Mouse (Mus musculus): ENCODE measurements at regions not wholly inside any gene's neighbourhood (a gene's known extent, or its start where the extent isn't known, plus 50 kb on each side); places are given as distances from the start of the nearest gene placed in this dataset.

GRCm38 (mm10) chr3:50619061-50619460 lies 175.6 kb upstream of the Slc7a11 start:
- Histone ChIP-seq H3K36me3 (ENCODE audit: control insufficient read depth, insufficient read depth, low read length) (no peaks in the 10 kb centered on the region), H3K27me3 (replicated peaks; ENCODE audit: control insufficient read depth, insufficient read depth, low read length) (no peaks in the 10 kb centered on the region), H3K27ac (ENCODE audit: insufficient read depth, low read depth, low read length) (no peak overlapping the region), H3K4me3 (ENCODE audit: insufficient read depth, low read depth, low read length) (no peak overlapping the region), H3K4me1 (ENCODE audit: control insufficient read depth, insufficient read depth, low read length) (no peaks in the 10 kb centered on the region)
- WGBS: 66% methylated on average over 6 of the region's 6 CpGs
- DNase-seq: no peak
- TF ChIP-seq POLR2A (IDR thresholded peaks at IDR 0.05; ENCODE audit: low read depth, low read length) (no peak), CTCF (conservative IDR thresholded peaks at IDR 0.05; ENCODE audit: insufficient read depth, insufficient read length, low read depth, low read length) (no peak)

- Histone ChIP-seq H3K27ac (ENCODE audit: insufficient read depth, low read depth, low read length) (no peak overlapping the region), H3K4me3 (ENCODE audit: insufficient read depth, low read depth, low read length) (no peak overlapping the region), H3K4me1 (ENCODE audit: control insufficient read depth, insufficient read depth, low read length) (no peaks in the 10 kb centered on the region), H3K27me3 (replicated peaks; ENCODE audit: control insufficient read depth, insufficient read depth, low read length) (no peaks in the 10 kb centered on the region), H3K36me3 (ENCODE audit: control insufficient read depth, insufficient read depth, low read length) (no peaks in the 10 kb centered on the region)
- DNase-seq: no peak
- WGBS: 74% methylated on average over 8 of the region's 8 CpGs
- TF ChIP-seq POLR2A (IDR thresholded peaks at IDR 0.05; ENCODE audit: low read depth, low read length) (no peak), CTCF (conservative IDR thresholded peaks at IDR 0.05; ENCODE audit: insufficient read depth, insufficient read length, low read depth, low read length) (no peak)
Measured at GRCm38 (mm10) chr3:50615384-50616285, 172.2 kb upstream of the Slc7a11 start.

GRCm38 (mm10) chr3:50613011-50613410 lies 169.6 kb upstream of the Slc7a11 start:
- no peak overlapping the region for H3K4me3 ChIP-seq (ENCODE audit: insufficient read depth, low read depth, low read length)
- H3K27me3 ChIP-seq (replicated peaks; ENCODE audit: control insufficient read depth, insufficient read depth, low read length): no peaks in the 10 kb centered on the region
- H3K4me1 ChIP-seq (ENCODE audit: control insufficient read depth, insufficient read depth, low read length): peaks cover 12% of the 10 kb centered on the region
- TF ChIP-seq POLR2A (IDR thresholded peaks at IDR 0.05; ENCODE audit: low read depth, low read length): no peak
- no peak for TF ChIP-seq CTCF (conservative IDR thresholded peaks at IDR 0.05; ENCODE audit: insufficient read depth, insufficient read length, low read depth, low read length)
- WGBS: 95% methylated on average over 2 of the region's 2 CpGs
- H3K36me3 ChIP-seq (ENCODE audit: control insufficient read depth, insufficient read depth, low read length): no peaks in the 10 kb centered on the region
- no peak for DNase-seq
- no peak overlapping the region for H3K27ac ChIP-seq (ENCODE audit: insufficient read depth, low read depth, low read length)

GRCm38 (mm10) chr3:50609341-50610012 lies 166.1 kb upstream of the Slc7a11 start:
- Histone ChIP-seq H3K4me1 (ENCODE audit: control insufficient read depth, insufficient read depth, low read length) (peaks cover 12% of the 10 kb centered on the region), H3K27ac (ENCODE audit: insufficient read depth, low read depth, low read length) (no peak overlapping the region), H3K27me3 (replicated peaks; ENCODE audit: control insufficient read depth, insufficient read depth, low read length) (no peaks in the 10 kb centered on the region), H3K4me3 (ENCODE audit: insufficient read depth, low read depth, low read length) (no peak overlapping the region), H3K36me3 (ENCODE audit: control insufficient read depth, insufficient read depth, low read length) (no peaks in the 10 kb centered on the region)
- TF ChIP-seq POLR2A (IDR thresholded peaks at IDR 0.05; ENCODE audit: low read depth, low read length) (no peak), CTCF (conservative IDR thresholded peaks at IDR 0.05; ENCODE audit: insufficient read depth, insufficient read length, low read depth, low read length) (no peak)
- 22% methylated on average over 11 of the region's 11 CpGs for WGBS
- peak; percentile 37 for DNase-seq

- no peak for DNase-seq
- 54% methylated on average over 7 of the region's 7 CpGs for WGBS
Measured at GRCm38 (mm10) chr3:50607736-50608135, 164.3 kb upstream of the Slc7a11 start.

GRCm38 (mm10) chr3:50606986-50607385 lies 163.6 kb upstream of the Slc7a11 start:
- peak; percentile 1 for DNase-seq
- Histone ChIP-seq H3K27me3 (replicated peaks; ENCODE audit: control insufficient read depth, insufficient read depth, low read length) (no peaks in the 10 kb centered on the region), H3K27ac (ENCODE audit: insufficient read depth, low read depth, low read length) (no peak overlapping the region), H3K4me1 (ENCODE audit: control insufficient read depth, insufficient read depth, low read length) (peaks cover 12% of the 10 kb centered on the region), H3K4me3 (ENCODE audit: insufficient read depth, low read depth, low read length) (no peak overlapping the region), H3K36me3 (ENCODE audit: control insufficient read depth, insufficient read depth, low read length) (no peaks in the 10 kb centered on the region)
- WGBS: 28% methylated on average over 1 of the region's 1 CpGs
- TF ChIP-seq POLR2A (IDR thresholded peaks at IDR 0.05; ENCODE audit: low read depth, low read length): no peak
- no peak for TF ChIP-seq CTCF (conservative IDR thresholded peaks at IDR 0.05; ENCODE audit: insufficient read depth, insufficient read length, low read depth, low read length)

More at GRCm38 (mm10) chr3:50607736-50608135, 164.3 kb upstream of the Slc7a11 start:
- Histone ChIP-seq H3K4me3 (ENCODE audit: insufficient read depth, low read depth, low read length) (no peak overlapping the region), H3K4me1 (ENCODE audit: control insufficient read depth, insufficient read depth, low read length) (peaks cover 12% of the 10 kb centered on the region), H3K27me3 (replicated peaks; ENCODE audit: control insufficient read depth, insufficient read depth, low read length) (no peaks in the 10 kb centered on the region), H3K27ac (ENCODE audit: insufficient read depth, low read depth, low read length) (no peak overlapping the region), H3K36me3 (ENCODE audit: control insufficient read depth, insufficient read depth, low read length) (no peaks in the 10 kb centered on the region)
- TF ChIP-seq CTCF (conservative IDR thresholded peaks at IDR 0.05; ENCODE audit: insufficient read depth, insufficient read length, low read depth, low read length): no peak
- TF ChIP-seq POLR2A (IDR thresholded peaks at IDR 0.05; ENCODE audit: low read depth, low read length): no peak

- 92% methylated on average over 4 of the region's 4 CpGs for WGBS
- no peak for TF ChIP-seq POLR2A (IDR thresholded peaks at IDR 0.05; ENCODE audit: low read depth, low read length)
- no peak for TF ChIP-seq CTCF (conservative IDR thresholded peaks at IDR 0.05; ENCODE audit: insufficient read depth, insufficient read length, low read depth, low read length)
- Histone ChIP-seq H3K27ac (ENCODE audit: insufficient read depth, low read depth, low read length) (no peak overlapping the region), H3K36me3 (ENCODE audit: control insufficient read depth, insufficient read depth, low read length) (no peaks in the 10 kb centered on the region), H3K4me3 (ENCODE audit: insufficient read depth, low read depth, low read length) (no peak overlapping the region), H3K27me3 (replicated peaks; ENCODE audit: control insufficient read depth, insufficient read depth, low read length) (no peaks in the 10 kb centered on the region), H3K4me1 (ENCODE audit: control insufficient read depth, insufficient read depth, low read length) (peaks cover 12% of the 10 kb centered on the region)
- no peak for DNase-seq
Measured at GRCm38 (mm10) chr3:50605750-50606149, 162.3 kb upstream of the Slc7a11 start.
